Mouse (Mus musculus) stomach, postnatal 0 days (tissue): ENCODE results near the gene Slc4a7.

Experiments
- CTCF ChIP-seq: IDR thresholded peaks from 2 replicates; pipeline ENCODE4 v1.5.1; 2016; ENCODE audit warnings: antibody characterized with exemption, low read depth, mild to moderate bottlenecking, moderate library complexity
- EP300 ChIP-seq: optimal IDR thresholded peaks from 2 replicates; pipeline ENCODE3; 2016; ENCODE audit warnings: antibody characterized with exemption

DNA sequence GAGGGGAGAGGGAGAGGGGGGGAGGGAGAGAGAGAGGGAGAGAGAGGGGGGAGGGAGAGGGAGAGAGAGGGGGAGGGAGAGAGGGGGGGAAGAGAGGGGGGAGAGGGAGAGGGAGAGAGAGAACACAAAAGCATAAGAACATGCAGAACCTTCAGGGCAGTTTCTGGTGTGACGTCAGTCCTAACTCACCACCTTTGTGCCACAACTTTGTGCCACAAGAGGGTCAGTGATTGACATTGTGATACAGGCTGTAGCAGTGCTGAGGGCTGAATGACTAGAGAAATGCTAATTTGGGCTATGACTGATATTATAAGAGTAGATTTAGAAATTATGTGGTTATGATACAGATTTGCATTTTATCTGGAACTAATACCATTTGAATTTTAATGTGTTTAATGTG lies 5.0 kb downstream of the Slc4a7 start:
- TF ChIP-seq CTCF (no peak), EP300 (no peak)
